Mouse (Mus musculus): Measurements from ENCODE around the gene Zfp609.

The Zfp609 gene

DNA sequence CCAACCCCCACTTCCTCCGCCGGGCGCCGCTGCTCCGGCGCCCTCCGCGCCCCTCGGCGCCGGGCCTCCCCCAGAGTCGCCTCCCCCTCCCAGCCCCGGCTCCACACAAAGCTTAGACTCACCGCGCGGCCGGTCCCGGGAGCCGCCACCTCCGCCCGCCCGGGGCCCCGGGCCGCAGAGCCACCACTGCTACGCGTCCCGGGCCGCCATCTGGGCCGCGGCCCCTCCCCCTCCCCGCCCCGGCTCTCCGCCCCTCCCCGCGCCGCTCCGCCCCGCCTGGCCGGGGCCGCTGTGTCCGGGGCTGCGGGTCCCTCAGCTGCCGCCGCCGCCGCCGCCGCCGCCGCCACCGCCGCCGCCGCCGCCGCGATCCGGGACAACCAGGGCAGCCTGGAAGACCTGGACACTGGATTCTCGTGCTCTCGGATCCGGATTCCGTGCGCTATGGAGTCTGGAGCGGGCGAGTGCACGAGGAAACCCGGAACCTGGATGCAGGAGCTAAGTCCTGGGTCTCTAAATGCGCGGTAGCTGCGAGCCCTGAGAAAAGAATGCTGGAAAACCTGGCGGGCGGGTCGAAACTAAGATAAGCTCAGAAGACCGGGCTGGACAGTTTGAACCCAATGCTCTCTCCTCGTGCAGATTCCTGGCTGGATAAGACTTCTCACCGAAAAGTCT, at the start of gene Zfp609:
Gene Zfp609, minus strand, starts transcription at position 221 of the 672 bp plus-strand sequence.
- DNase-seq: peak; percentile 97

DNA sequence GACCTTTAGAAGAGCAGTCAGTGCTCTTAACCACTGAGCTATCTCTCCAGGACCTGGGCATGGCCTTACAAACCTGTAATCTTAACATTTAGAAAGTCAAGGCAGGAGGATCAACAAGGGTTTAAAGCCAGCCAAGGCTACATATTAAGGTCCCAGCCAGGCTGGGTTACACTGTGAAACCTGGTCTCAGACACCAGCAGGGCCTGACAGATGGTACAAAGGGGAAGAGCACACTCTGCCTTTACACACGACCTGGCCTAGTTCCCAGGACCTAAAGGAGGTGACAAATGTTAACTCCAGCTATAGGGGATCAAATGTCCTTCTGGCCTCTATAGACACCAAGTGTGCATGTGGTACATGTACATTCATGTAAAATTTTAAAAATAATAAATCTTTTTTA, 32.3 kb upstream of the Zfp609 start:
- peak; percentile 35 for DNase-seq

DNA sequence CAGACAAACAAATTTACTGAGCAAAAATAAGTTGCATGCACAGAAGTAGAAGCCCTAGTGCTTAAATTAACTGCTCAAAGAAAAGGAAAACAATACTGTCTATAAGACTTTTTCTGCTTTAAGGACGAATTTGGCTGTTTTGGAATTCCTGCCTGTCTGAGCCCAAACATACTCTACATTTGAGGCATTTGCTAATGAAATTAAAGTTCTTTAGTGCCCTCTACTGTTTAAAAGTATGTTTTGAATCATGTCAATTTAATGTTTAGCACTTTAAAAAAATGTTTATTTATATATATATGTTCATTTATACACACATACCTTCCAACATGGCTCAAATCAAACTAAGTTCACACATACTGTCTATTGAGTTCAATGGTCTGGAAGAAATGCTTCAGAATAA, 22.8 kb upstream of the Zfp609 start:
- DNase-seq: peak; percentile 44

DNA sequence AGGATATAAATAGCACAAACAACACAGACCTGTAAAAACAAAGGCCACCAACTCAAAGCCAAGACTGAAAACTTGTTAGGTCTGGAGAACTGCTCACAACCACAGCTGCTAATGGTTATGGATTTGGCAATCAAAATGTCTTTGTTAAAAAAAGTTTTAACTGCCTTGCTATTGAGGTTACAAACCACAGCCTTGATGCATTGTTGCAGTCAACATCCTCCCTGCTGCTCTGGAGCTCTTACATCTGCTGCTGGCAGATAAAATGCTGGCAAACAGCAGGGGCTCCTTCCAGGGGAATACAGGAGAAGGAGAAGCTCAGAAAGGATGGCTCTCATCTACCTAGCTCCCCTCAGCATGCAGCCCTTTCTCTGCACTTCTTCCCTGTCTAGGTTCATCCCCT, 20.8 kb upstream of the Zfp609 start:
- no peak for DNase-seq

DNA sequence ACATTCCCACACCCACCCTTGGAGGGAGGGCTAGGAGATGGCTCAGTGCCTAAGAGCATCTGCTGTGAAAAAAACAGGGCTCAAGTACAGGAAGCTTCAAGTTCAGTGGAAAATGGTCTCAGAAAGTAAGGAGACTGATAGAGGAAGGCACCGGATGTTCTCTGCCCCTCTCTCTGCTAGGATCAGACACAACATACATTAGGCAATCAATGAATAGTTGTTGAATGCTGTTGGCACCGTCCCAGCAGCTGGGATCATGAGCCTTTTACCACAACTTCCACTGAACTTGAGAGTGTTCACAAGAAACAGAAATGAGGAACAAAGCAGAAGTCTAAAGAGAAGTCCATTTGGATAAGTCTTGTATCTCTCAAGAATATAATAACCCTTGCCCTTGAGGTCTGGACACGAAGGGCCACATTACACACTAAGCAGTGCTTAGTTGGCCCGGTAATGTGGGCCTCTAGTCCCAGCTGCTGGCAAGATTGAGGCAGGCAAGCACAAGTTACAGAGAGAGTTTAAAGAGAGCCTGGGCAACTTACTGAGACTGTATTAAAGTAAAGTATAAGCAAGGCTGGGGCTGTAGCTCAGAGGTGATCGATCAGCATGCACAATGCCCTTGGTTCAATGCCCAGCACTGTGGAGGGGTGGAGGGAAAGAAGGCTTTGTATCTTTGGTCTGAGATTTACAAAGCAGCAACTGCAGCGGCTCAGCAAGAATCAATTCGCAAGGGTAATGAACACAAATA, 17.2 kb upstream of the Zfp609 start:
- no peak for DNase-seq

DNA sequence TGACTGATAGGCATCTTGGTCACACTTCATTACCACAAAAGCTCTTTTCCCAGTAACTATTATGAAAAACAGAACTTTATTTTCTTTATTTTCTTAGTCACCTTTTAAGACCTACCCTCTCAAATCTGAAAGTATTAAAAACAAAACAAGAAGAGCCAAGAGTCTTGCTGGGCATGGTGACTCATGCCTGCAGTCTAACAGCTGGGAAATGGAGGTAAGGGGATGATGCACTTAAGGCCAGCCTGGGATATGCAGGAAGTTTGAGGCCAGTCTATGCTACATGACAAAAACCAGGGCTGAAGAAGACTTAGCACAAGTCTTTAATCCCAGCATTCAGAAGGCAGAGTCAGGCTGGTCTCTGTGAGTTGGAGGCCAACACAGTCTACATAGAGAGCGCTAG, 12.5 kb upstream of the Zfp609 start:
- DNase-seq: no peak

DNA sequence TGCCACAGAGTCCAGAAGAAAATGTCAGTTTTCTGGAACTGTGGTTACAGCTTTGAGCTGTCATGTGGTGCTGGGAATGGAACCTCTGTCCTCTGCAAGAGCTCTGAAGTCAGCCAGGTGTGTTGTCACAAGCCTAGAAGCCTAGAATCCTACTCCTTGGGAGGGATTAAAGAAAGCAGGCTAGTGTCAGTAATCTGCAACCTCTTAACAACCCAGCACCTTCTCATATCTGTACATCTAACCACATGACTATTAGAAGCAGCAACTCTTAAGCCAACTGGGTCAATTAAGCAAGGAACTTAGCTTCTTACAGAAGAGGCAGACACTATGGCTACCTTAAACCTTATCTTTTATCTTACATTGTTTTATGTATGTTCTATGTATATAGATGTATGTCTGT, 9.6 kb upstream of the Zfp609 start:
- no peak for DNase-seq

DNA sequence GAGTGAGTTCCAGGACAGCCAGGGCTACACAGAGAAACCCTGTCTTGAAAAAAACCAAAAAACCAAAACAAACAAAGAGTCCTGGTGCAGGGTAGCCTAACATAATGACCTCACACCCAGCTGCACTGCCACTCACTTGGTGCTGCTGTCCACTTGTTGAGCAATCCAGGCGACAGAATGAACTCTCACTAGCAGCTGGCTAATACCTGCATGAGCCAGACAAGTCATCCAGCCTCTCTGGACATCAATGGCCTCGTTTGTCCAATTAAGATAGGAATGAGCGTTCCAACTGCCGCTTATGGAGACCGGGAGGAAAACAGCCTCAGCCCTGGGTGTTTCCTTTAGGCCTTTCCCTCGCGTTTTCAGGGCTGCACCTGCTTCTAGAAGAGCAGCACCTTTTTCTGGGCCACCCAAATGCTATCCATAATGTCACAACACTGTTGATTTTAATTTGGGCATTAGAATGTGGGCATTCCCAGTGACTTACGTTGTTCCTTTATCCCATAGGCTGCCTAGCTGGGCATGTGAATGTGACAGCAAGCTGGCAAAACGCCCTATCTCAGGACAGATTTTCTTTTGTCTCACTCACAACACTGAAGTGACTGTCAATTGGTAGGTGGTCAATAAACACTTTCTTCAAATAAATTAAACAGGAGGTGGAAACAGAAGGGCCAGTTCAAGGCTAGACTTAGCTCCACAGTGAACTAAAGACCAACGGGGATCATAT, 7.4 kb upstream of the Zfp609 start:
- DNase-seq: peak; percentile 93

DNA sequence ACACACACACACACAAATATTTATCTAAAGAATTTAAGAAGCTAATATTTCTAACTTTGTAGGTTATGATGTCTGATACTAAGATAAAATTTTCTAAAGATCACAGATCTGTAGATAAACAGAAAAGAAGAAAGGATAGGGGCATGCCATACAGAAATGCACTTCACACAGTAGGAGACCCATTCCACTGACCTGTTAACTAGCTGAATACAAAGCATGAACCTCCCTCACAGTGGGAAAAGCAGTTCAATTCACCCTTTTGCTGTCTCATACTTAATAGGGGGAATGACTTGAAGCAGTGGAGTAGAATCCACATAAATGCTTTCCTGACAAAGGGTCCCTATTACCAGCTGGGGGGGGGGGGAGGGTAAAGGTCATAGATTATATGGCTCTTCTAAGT, 6.3 kb upstream of the Zfp609 start:
- peak; percentile 44 for DNase-seq

DNA sequence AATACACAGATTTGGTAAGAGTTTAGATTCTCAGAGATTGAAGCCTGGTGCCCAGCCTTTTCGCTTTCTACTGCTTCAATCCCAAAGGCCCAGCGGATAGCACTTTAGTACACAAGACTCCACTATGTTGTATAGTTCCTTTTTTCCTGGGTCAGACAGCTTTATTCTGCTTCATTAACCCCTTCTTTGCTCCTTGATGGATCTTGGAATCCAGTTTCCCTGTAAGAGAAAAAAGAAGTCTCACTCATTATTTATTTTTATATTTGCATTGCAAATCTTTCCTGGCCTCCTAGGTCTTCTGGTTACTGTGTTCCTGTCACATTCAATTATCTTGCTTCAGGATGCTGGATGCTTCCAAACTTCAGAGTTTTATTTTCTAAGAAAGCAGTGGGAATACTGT, 5.9 kb upstream of the Zfp609 start:
- peak; percentile 66 for DNase-seq

DNA sequence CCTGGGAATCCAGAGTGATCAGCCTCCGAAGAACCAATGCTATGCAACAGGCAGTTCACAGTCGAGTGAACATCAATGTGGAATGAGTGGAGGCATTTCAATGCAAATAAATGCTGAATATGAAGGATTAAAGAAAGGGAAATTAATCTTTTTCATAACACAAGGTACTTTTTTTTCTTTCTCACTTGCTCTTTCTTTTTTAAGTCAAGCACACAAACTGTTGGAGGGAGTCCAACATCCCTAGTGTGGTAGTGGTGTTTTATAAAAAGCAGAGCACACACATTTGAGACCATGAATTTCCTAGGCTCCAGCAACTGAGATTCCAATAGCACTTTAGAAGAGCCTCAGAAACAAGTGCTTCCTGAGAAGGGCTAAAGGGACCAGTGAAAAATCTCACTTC, 4.7 kb upstream of the Zfp609 start:
- DNase-seq: peak; percentile 50

DNA sequence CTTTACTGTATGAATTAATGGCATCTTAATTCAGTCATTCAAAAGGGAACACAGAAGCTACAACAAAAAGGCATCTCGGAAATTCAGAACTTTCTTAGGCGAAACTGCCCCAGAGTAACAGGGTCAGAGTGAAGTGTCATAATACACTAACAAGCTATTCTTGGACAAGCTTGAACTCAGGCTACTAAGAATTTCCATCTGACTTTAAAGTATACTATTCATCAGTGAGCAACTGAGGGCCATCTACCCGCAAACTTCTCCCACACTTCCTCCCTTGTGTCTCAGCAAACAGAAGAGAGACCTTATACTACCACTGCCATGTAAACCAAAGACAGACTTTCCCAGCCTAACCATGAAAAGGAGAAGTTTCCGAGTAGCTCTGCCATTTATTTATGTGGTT, 3.8 kb upstream of the Zfp609 start:
- DNase-seq: no peak

DNA sequence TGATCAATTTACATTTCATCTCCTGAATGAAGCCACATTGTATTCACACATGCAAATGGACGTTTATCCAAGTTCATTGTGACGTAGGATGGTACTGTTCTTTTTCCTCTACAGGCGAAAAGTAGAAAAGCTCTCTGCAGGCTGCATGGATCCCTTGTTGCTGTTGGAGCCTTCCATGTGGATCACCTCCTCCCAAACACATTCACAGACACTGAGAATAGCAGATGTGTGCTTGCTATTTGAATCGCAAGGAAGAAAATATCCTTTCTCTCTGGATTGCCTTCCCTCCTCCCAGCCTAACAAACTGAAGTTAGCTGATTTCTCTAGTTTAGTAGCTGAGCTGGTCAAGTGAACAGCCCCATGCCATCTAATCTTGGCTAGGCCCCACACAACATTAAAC, 2.9 kb upstream of the Zfp609 start:
- no peak for DNase-seq

DNA sequence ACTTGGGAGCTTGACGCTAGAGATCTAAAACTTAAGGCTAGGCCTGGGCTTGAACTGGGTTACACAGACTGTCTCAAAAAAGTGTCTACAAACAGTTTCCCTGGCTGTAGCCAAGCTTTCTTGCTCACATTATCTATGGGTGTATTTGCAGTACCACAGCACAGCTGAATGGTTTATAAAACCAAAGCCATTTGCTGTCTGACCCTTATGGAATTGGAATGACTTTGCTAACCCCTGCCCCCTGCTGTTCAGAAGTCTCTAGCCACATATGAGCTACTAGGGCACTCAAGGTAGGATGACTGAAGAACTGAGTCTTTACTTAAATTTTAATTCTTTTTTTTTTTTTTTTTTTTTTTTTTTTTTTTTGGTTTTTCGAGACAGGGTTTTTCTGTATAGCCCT, 2.0 kb upstream of the Zfp609 start:
- DNase-seq: peak; percentile 46

DNA sequence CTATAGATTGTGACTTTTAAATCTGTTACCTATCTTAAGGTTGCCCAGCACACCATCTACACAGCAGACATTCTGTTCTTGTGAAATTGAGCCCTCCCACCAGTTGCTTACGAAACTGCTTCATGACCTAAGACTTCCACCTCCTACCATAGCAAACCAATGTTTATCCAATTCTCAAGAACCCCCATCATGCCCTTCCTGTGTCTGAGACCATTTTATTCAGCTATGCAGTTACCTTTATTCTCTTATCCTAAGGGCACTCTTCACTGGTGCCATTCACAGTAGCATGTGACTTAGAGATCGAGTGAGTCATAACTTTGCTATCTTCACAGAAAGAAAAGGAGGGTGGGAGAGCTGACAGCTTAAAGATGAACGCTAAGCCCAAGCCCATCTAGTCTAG, 1.1 kb upstream of the Zfp609 start:
- DNase-seq: no peak

DNA sequence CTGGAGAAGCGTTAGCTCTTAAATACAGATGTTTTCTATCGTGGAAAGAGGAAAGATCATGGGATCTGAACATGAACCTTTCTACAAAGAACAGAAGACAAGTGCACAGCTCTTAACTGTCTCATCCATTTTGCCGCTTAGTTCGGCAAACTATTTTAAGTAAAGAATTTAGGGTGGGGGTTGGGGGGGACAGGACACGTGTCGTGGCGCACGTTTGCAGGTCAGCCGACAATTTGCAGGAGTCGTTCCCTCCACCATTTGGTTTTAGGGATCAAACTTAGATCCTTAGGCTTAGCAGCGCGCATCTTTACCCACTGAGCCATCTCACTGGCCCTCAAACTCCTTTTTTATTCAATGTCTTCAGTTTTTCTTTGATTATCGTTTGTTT, 646 bp upstream of the Zfp609 start:
- DNase-seq: no peak

DNA sequence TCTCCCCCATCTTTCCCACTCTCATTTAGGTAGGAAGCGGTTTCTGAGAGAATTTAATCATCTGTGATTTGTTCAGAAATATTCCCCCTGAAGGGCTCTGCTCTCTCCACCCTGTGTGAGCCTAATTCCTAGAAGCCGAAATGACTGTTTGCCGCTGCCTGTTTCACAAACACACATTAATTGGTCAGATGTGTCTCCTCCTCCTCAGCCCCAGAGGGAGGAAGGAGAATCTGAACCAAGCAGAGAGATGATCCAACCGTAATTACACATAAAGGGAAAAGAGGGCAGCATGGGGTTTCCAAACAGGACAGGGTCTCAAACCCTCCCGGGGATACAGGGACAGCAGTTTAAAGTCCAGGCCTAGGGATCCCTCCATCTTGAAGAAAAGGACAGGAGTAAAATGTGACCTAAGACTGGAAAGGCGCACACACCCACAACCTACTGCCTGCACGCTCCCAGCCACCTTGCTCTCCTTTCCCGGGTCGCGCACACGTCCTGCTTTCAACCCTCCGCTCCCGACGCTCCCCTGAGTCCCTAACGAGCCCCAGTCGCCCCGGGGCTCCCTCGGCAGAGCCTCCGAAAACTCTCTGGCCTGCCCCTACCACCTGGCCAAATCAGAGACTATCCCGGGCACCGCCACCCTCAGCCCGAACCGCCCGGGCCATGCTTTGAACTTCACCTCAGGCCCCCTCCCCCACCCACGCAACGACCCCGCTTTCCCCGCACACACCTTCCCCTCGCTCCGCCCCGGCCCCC, 598 bp downstream of the Zfp609 start:
- peak; percentile 85 for DNase-seq

DNA sequence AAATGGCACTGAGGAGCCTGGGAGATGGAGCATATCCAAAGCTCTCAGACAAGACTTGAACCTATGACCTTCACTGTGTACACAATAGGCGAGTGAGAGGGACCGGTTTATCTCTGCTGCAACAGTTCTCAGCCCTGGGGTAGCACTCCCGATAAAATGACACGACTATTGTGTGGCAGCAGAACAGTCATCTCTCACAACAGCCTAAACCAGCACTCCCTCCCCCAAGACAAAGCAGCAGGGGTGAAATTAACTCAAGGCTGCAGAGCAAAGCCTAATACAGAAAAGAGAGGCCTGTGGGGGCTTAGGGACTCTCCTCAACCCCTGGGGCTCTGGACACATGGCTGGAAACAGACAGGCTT, 1.2 kb downstream of the Zfp609 start:
- no peak for DNase-seq

DNA sequence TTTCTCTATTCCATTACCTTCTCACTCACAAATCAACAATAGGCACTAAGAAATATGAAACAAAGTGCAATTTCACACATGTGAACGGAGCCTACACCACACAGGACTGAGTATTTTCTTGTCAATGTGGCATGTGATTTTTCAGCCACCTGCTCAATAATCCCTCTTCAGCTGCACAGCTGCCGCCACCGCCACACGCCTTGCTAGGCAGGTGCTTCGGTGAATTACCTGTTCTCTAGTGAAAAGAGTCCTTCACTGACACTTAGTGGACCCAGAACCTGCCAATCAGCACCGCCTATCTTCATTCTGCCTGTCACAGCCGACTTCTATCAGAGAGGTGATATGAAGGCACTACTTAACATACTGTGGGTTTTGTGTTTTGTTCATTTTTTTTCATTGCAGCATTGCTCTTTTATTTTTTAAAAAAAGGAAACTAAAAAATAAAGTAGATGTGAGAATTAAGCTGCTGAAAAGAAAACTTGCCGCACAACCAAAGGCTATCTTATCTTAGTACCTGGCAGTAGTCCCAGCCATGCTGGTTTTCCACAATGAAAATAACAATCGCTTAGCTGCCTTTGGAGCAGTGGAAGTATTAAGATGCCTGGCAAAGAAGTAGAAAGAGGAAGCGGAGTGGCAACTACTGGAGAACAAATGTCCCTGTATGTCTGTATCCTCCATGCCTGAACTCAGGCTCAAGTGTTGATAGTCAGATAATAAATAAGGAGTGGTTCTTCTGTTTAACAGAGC, 3.5 kb downstream of the Zfp609 start:
- DNase-seq: no peak

DNA sequence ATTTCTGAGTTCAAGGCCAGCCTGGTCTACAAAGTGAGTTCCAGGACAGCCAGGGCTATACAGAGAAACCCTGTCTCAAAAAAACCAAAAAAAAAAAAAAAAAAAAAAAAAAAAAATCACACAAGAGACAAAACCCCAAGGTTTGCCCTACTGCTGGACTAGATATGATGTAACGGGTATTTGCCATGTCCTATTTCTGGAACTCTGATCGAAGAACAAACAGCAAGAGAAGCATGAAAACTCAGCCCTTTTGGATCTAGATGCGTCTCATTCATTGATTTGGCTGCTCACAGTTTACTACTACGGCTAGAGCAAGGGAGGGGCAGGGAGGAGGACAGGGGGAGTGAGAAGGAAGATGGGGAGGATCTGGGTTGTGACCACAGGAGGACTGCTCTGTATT, 5.4 kb downstream of the Zfp609 start:
- DNase-seq: no peak

DNA sequence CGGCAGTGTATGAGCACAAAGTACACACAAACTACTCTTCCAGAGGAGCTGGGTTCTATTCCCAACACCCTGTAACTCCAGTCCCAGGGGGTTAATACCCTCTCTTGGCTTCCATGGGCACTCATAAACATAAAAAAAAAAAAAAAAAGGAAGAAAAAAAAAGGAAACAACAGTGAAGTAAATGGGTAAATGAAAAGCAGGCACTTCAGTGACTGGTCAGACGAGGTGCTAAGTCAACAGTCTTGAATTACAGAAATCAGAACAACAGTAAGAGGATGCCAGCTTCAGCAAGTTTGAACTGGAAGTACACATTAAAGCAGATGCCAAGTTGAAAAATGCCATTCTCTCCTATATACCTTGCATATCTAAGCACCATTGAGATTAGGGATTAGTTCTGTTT, 7.1 kb downstream of the Zfp609 start:
- no peak for DNase-seq

DNA sequence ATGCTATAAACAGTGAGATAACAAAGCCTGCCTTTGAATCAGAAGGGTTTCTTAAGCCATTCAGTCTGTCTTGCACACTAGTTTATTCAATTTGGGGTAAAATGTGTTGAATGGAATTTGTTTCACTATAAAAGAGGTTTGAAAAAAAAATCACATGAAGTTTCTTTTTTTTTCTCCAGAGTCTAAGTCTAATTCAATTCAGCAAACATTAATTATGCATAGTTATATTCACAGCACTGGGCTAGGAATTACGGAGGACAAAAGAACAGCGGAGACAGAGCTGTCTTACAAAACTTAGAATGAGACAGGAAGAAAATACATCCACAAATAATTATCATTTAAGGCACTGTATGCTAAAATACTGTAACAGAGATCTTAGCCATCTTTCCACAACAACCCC, 9.0 kb downstream of the Zfp609 start:
- DNase-seq: no peak

DNA sequence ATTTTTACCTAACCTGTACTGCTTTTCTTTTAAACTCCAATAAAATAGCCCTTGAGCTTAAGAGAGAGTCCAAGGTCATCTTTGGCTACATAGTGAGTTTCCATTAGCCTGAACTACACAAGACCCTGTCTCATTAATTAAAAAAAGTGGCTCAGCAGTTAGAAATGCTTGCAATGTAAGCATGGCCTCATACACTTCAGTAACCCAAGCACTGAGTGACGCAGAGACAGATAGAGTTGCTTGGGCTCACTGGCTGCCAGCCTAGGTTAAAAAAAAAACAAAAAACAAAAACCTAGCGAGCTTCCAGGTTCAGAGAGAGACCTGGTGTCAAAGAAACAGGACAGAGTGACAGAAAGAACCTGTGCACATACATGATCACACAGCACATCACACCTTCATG, 14.5 kb downstream of the Zfp609 start:
- no peak for DNase-seq

Measured in retina, postnatal 1 day (tissue).